Mouse (Mus musculus): Measurements from ENCODE around the gene Tas1r1. TPM values are rescaled to one million over a fixed set of nuclear protein-coding genes. Genes with fewer than 3 reads are reported as not detected.

Tas1r1 gene
- polyA plus RNA-seq, 1 experiment = 0.14 TPM

DNA sequence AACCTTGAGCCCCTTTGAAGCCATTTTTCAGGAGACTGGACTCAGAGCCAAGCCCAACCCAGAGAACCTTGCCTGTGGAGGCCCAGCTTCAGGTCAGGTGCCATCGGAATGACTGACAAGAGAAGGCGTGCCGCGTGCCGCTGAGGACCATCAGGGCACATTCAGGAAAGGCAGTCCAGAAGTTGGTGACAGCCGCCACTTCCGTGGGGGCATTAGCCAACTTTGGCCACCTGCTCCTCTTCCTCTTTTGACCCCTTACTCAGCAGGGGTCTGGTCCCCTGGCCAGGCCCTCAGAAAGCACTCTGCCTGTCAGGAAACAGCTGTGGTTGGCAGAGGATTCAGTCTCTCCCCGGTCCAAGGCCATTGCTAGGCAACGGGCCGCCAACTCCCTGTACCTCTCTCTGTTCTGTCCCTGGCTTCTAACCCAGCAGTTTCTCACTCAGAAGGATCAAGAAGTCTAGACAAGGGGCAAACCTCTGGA, 33.8 kb upstream of the Tas1r1 start, which contains the start of gene Plekhg5:
TSS of gene Plekhg5 (plus strand) at position 378 of the 481 bp plus-strand sequence.
- no peak for DNase-seq (ENCODE audit: low read depth in 1 of 2, low spot score in 2 of 2)
- Histone ChIP-seq H3K27me3 (ENCODE audit: control insufficient read depth, insufficient read depth, low read length) (0 out of 2 replicates have a peak, but pooled peaks cover 1% of the 10 kb centered on the region), H3K36me3 (ENCODE audit: control insufficient read depth, insufficient read depth, low read length) (no peaks in the 10 kb centered on the region), H3K4me1 (ENCODE audit: control insufficient read depth, insufficient read depth, insufficient read length) (no peaks in the 10 kb centered on the region), H3K4me3 (ENCODE audit: extremely low read depth, insufficient read depth, insufficient read length) (no peak within 1 kb of the TSS), H3K27ac (ENCODE audit: insufficient read depth, low read length) (no peak within 1 kb of the TSS)
- 7% methylated on average over 10 of the region's 10 CpGs for WGBS
- TF ChIP-seq CTCF (IDR thresholded peaks at IDR 0.05; ENCODE audit: extremely low read depth, insufficient read depth, insufficient read length, insufficient replicate concordance) = no peak
- no peak for TF ChIP-seq POLR2A (IDR thresholded peaks at IDR 0.05; ENCODE audit: low read depth, low read length)

DNA sequence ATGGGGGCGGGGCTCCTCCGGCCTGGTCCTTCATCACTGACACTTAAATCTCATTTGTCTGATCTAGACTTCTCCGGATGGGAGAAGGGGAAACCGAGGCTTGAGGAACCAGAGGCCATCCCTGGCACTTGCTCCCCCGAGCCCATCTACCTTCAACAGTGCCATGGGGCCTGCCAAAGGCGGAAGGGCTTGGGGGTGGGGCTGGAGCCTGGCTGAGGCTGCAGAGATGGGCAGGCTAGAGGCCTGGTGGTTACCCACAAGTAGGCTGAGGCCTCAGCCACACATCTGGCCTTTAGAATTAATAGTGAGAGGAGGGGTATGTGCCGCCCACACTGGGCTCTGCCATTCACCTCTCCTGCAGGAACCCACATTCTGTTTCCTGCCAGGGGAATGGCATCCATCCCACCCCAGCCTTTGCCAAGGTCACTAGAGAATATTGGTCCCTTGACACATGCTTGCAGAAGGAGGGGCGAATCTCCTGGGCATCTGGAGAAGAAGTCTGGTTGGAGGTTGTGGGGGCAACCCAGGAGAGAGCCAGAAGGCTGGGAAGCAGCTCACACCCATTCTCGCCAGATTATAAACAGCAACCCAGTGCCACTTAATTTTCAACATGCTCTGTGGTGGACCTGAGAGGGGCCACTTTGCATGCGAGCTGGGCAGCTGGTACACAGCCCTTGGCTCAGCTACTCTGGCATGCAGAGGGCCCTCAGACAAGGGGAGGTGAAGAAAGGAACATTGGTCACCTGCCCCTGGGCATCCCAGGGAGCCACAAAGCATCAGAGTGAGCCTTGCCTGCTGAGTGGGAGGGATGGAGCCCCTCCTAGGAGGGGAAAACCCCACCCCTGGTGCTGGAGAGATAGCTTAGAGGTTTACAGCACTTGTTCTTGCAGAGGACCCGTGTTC, 32.4 kb upstream of the Tas1r1 start:
- no peak overlapping the region for H3K27ac ChIP-seq (ENCODE audit: insufficient read depth, low read length)
- no peak for TF ChIP-seq CTCF (IDR thresholded peaks at IDR 0.05; ENCODE audit: extremely low read depth, insufficient read depth, insufficient read length, insufficient replicate concordance)
- no peak for TF ChIP-seq POLR2A (IDR thresholded peaks at IDR 0.05; ENCODE audit: low read depth, low read length)
- 49% methylated on average over 11 of the region's 11 CpGs for WGBS
- H3K36me3 ChIP-seq (ENCODE audit: control insufficient read depth, insufficient read depth, low read length) = no peaks in the 10 kb centered on the region
- H3K27me3 ChIP-seq (ENCODE audit: control insufficient read depth, insufficient read depth, low read length) = 0 out of 2 replicates have a peak, but pooled peaks cover 1% of the 10 kb centered on the region
- DNase-seq (ENCODE audit: low read depth in 1 of 2, low spot score in 2 of 2) = no peak
- H3K4me1 ChIP-seq (ENCODE audit: control insufficient read depth, insufficient read depth, insufficient read length) = no peaks in the 10 kb centered on the region
- no peak overlapping the region for H3K4me3 ChIP-seq (ENCODE audit: extremely low read depth, insufficient read depth, insufficient read length)

GRCm38 (mm10) chr4:152069245-152069644, 30.9 kb upstream of the Tas1r1 start:
- Histone ChIP-seq H3K4me3 (ENCODE audit: extremely low read depth, insufficient read depth, insufficient read length) (no peak overlapping the region), H3K27ac (ENCODE audit: insufficient read depth, low read length) (no peak overlapping the region), H3K36me3 (ENCODE audit: control insufficient read depth, insufficient read depth, low read length) (no peaks in the 10 kb centered on the region), H3K4me1 (ENCODE audit: control insufficient read depth, insufficient read depth, insufficient read length) (no peaks in the 10 kb centered on the region), H3K27me3 (ENCODE audit: control insufficient read depth, insufficient read depth, low read length) (0 out of 2 replicates have a peak, but pooled peaks cover 1% of the 10 kb centered on the region)
- TF ChIP-seq POLR2A (IDR thresholded peaks at IDR 0.05; ENCODE audit: low read depth, low read length) (no peak), CTCF (IDR thresholded peaks at IDR 0.05; ENCODE audit: extremely low read depth, insufficient read depth, insufficient read length, insufficient replicate concordance) (no peak)
- no peak for DNase-seq (ENCODE audit: low read depth in 1 of 2, low spot score in 2 of 2)
- 84% methylated on average over 3 of the region's 3 CpGs for WGBS

DNA sequence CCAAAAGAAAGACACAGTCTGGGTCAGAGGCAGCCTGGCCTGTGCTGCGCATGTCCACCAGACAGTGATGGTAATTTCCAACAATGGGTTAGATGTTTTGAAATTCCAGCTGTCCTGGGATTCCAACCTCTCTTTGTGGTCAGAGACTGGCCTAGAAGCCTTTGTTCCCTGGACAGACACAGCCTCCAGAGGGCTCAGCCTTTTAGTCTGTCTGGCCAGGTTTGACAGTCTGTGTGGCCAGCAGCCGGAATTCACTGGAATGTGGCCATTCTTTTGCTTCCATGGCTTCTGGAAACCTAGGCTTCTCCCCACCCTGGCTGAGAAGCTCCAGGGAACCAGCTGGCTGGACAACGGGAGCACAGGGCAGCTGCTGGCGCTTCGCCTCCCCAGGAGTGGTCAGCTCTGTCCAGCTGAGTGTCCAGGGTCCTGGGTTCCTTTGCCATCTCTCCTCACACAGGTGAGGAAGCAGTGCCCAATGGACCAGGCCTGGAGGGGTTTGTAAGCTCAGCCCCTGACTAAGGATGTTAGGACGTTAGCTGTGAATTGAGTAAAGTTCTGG, 29.9 kb upstream of the Tas1r1 start:
- WGBS = 94% methylated on average over 6 of the region's 6 CpGs
- no peak for DNase-seq (ENCODE audit: low read depth in 1 of 2, low spot score in 2 of 2)
- no peaks in the 10 kb centered on the region for H3K4me1 ChIP-seq (ENCODE audit: control insufficient read depth, insufficient read depth, insufficient read length)

DNA sequence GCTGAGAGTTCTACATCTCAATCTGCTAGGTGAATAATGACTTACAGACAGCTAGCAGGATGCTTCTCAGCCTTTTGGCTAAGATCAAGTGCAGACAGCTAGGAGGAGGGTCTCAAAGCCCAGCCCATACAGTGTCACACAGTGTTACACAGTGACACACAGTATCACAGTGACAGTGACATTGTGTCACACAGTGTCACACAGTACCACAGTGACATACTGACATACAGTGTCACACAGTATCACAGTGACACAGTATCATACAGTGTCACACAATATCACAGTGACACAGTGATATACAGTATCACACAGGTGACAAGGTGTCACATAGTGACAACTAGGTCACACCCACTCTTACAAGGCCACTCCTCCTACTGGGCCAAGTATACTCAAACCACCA, 28.9 kb upstream of the Tas1r1 start:
- DNase-seq (ENCODE audit: low read depth in 1 of 2, low spot score in 2 of 2) = no peak
- TF ChIP-seq POLR2A (IDR thresholded peaks at IDR 0.05; ENCODE audit: low read depth, low read length) (no peak), CTCF (IDR thresholded peaks at IDR 0.05; ENCODE audit: extremely low read depth, insufficient read depth, insufficient read length, insufficient replicate concordance) (no peak)
- Histone ChIP-seq H3K36me3 (ENCODE audit: control insufficient read depth, insufficient read depth, low read length) (no peaks in the 10 kb centered on the region), H3K4me3 (ENCODE audit: extremely low read depth, insufficient read depth, insufficient read length) (no peak overlapping the region), H3K4me1 (ENCODE audit: control insufficient read depth, insufficient read depth, insufficient read length) (no peaks in the 10 kb centered on the region), H3K27me3 (ENCODE audit: control insufficient read depth, insufficient read depth, low read length) (no peaks in the 10 kb centered on the region), H3K27ac (ENCODE audit: insufficient read depth, low read length) (no peak overlapping the region)

More for the DNA sequence above, 29.9 kb upstream of the Tas1r1 start:
- Histone ChIP-seq H3K36me3 (ENCODE audit: control insufficient read depth, insufficient read depth, low read length) (no peaks in the 10 kb centered on the region), H3K27me3 (ENCODE audit: control insufficient read depth, insufficient read depth, low read length) (0 out of 2 replicates have a peak, but pooled peaks cover 1% of the 10 kb centered on the region), H3K27ac (ENCODE audit: insufficient read depth, low read length) (no peak overlapping the region), H3K4me3 (ENCODE audit: extremely low read depth, insufficient read depth, insufficient read length) (no peak overlapping the region)
- no peak for TF ChIP-seq CTCF (IDR thresholded peaks at IDR 0.05; ENCODE audit: extremely low read depth, insufficient read depth, insufficient read length, insufficient replicate concordance)
- TF ChIP-seq POLR2A (IDR thresholded peaks at IDR 0.05; ENCODE audit: low read depth, low read length) = no peak

DNA sequence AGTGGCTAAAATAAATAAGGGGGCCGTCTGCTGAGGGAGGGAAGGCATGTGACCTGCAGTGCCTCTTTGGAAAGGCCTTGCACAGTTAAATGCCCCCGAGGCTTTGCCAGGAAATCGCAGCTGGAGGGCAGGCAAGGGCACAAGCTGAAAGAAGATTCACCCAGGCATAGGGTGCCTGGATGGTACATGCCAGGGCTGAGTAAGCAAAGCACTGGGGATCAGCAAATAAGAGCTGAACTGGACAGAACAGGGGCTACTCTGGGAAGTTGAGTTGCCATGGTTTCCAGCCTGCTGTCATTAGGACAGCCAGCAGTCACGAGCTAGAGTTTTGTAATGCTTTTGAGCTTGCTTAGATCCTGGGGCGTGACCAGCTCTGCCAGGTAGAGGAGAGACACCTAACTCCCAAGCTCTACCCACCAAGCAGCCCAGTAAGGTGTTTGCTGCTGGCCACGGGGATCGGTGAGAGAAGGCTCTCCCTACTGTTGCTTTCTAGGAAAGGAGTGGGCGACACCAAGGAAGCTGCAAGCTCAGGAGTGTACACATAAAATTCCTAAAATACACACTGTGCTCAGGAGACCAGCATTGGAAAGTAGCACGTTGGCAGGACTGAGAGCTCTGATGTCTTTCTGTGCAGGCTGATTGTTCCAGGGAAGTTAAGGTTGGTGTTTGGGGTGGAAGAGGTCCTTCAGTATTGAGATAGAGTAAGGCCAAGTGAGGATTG, 24.2 kb upstream of the Tas1r1 start:
- H3K27ac ChIP-seq (ENCODE audit: insufficient read depth, low read length) = no peak overlapping the region
- WGBS = 80% methylated on average over 9 of the region's 9 CpGs
- no peak for TF ChIP-seq CTCF (IDR thresholded peaks at IDR 0.05; ENCODE audit: extremely low read depth, insufficient read depth, insufficient read length, insufficient replicate concordance)
- no peak for TF ChIP-seq POLR2A (IDR thresholded peaks at IDR 0.05; ENCODE audit: low read depth, low read length)
- no peaks in the 10 kb centered on the region for H3K4me1 ChIP-seq (ENCODE audit: control insufficient read depth, insufficient read depth, insufficient read length)
- H3K4me3 ChIP-seq (ENCODE audit: extremely low read depth, insufficient read depth, insufficient read length) = no peak overlapping the region
- DNase-seq (ENCODE audit: low read depth in 1 of 2, low spot score in 2 of 2) = no peak
- H3K27me3 ChIP-seq (ENCODE audit: control insufficient read depth, insufficient read depth, low read length) = no peaks in the 10 kb centered on the region
- H3K36me3 ChIP-seq (ENCODE audit: control insufficient read depth, insufficient read depth, low read length) = peaks cover 19% of the 10 kb centered on the region
